Mouse (Mus musculus): Measurements from ENCODE around the gene Fgb.

Gene Fgb

GRCm38 (mm10) chr3:83027546-83028251 is 22.0 kb downstream of the Fgb start:
- no peak for DNase-seq (ENCODE audit: low read depth, low spot score)

- no peak for DNase-seq (ENCODE audit: low read depth, low spot score)
Measured at GRCm38 (mm10) chr3:83025475-83026301, 24.0 kb downstream of the Fgb start, which contains the start of gene Fga. Gene Fga (plus strand): TSS chr3:83026076.

- no peak for DNase-seq (ENCODE audit: low read depth, low spot score)
Measured at GRCm38 (mm10) chr3:83025036-83025435, 24.6 kb downstream of the Fgb start.

GRCm38 (mm10) chr3:83021176-83021575 is 28.5 kb downstream of the Fgb start:
- DNase-seq (ENCODE audit: low read depth, low spot score), result no peak

- no peak for DNase-seq (ENCODE audit: low read depth, low spot score)
Measured at GRCm38 (mm10) chr3:83020387-83020786, 29.3 kb downstream of the Fgb start.

- DNase-seq (ENCODE audit: low read depth, low spot score), result no peak
Measured at GRCm38 (mm10) chr3:83016236-83016635, 33.4 kb downstream of the Fgb start.

GRCm38 (mm10) chr3:83013951-83014350 is 35.7 kb downstream of the Fgb start:
- no peak for DNase-seq (ENCODE audit: low read depth, low spot score)

- peak; percentile 35 for DNase-seq (ENCODE audit: low read depth, low spot score)
Measured at GRCm38 (mm10) chr3:83012636-83013035, 37.0 kb downstream of the Fgb start.

- no peak for DNase-seq (ENCODE audit: low read depth, low spot score)
Measured at GRCm38 (mm10) chr3:83011565-83011964, 38.1 kb downstream of the Fgb start.

- DNase-seq (ENCODE audit: low read depth, low spot score), result no peak
Measured at GRCm38 (mm10) chr3:83011136-83011535, 38.5 kb downstream of the Fgb start.

- DNase-seq (ENCODE audit: low read depth, low spot score), result no peak
Measured at GRCm38 (mm10) chr3:83010291-83010690, 39.4 kb downstream of the Fgb start.

GRCm38 (mm10) chr3:83007557-83007956 is 42.1 kb downstream of the Fgb start, which contains the start of gene Fgg:
Gene Fgg (plus strand): TSS chr3:83007724.
- DNase-seq (ENCODE audit: low read depth, low spot score), result no peak

- DNase-seq (ENCODE audit: low read depth, low spot score), result no peak
Measured at GRCm38 (mm10) chr3:83004801-83005200, 44.9 kb downstream of the Fgb start.

GRCm38 (mm10) chr3:83003068-83003467 is 46.6 kb downstream of the Fgb start:
- no peak for DNase-seq (ENCODE audit: low read depth, low spot score)

GRCm38 (mm10) chr3:83002191-83002590 is 47.5 kb downstream of the Fgb start:
- peak; percentile 56 for DNase-seq (ENCODE audit: low read depth, low spot score)

- no peak for DNase-seq (ENCODE audit: low read depth, low spot score)
Measured at GRCm38 (mm10) chr3:82999995-83000394, 49.7 kb downstream of the Fgb start.

- peak; percentile 64 for DNase-seq (ENCODE audit: low read depth, low spot score)
Measured at GRCm38 (mm10) chr3:82998772-82999463, 50.7 kb downstream of the Fgb start.

GRCm38 (mm10) chr3:82996656-82997055 is 53.0 kb downstream of the Fgb start:
- no peak for DNase-seq (ENCODE audit: low read depth, low spot score)

GRCm38 (mm10) chr3:82995368-82995767 is 54.3 kb downstream of the Fgb start:
- peak; percentile 48 for DNase-seq (ENCODE audit: low read depth, low spot score)

- DNase-seq (ENCODE audit: low read depth, low spot score), result no peak
Measured at GRCm38 (mm10) chr3:82992956-82993355, 56.7 kb downstream of the Fgb start.

- DNase-seq (ENCODE audit: low read depth, low spot score), result no peak
Measured at GRCm38 (mm10) chr3:82991963-82992362, 57.7 kb downstream of the Fgb start.

Measured in R1 (cell line).